Mouse (Mus musculus) forebrain, embryonic 16.5 days (tissue): ENCODE data around the gene Nt5c2. TPM values are rescaled to one million over a fixed set of nuclear protein-coding genes. Genes with fewer than 3 reads are reported as not detected.

Source experiments
- ATAC-seq: fragments of 200-750 bp; cut with Nextera tagmentation; 2 replicates; pipeline ENCODE4 v1.8.0; 2017; ENCODE audit warnings: mild to moderate bottlenecking, moderate library complexity
- H3K27ac ChIP-seq: fragments of 300-500 bp; sonication (generic); 2 replicates; pipeline ENCODE4 v1.5.1; 2014; ENCODE audit warnings: low read length, control low read depth
- H3K27me3 ChIP-seq: fragments of 300-500 bp; sonication (generic); replicated peaks from 2 replicates; pipeline ENCODE4 v1.6.1; 2014; ENCODE audit warnings: low read length; ENCODE audit not compliant: control insufficient read depth, insufficient read depth
- H3K36me3 ChIP-seq: fragments of 300-500 bp; sonication (generic); 2 replicates; pipeline ENCODE4 v1.6.1; 2014; ENCODE audit not compliant: control insufficient read depth, insufficient read depth
- H3K4me1 ChIP-seq: fragments of 300-500 bp; sonication (generic); replicated peaks from 2 replicates; pipeline ENCODE4 v1.6.1; 2014; ENCODE audit warnings: low read length; ENCODE audit not compliant: control insufficient read depth, insufficient read depth
- H3K4me2 ChIP-seq: fragments of 300-500 bp; sonication (generic); 2 replicates; pipeline ENCODE4 v1.6.1; 2014; ENCODE audit warnings: mild to moderate bottlenecking, low read length, control low read depth
- H3K4me3 ChIP-seq: fragments of 300-500 bp; sonication (generic); replicated peaks from 2 replicates; pipeline ENCODE4 v1.5.1; 2014; ENCODE audit warnings: mild to moderate bottlenecking, low read length, control low read depth
- H3K9ac ChIP-seq: fragments of 300-500 bp; sonication (generic); replicated peaks from 2 replicates; pipeline ENCODE4 v1.6.1; 2014; ENCODE audit warnings: low read depth, low read length, control low read depth
- H3K9me3 ChIP-seq: fragments of 300-500 bp; sonication (generic); 2 replicates; pipeline ENCODE4 v1.6.1; 2016; ENCODE audit warnings: low read length; ENCODE audit not compliant: control insufficient read depth
- WGBS: fragments of 180-500 bp; shearing (Covaris S2); extraction: QIAGEN DNeasy Blood & Tissue Kit; methylation state at CpG from one replicate; pipeline ENCODE4 v1.1.7; 2014; 5-methylcytosine and 5-hydroxymethylcytosine counted together
- polyA plus RNA-seq: library from polyadenylated mRNA; unstranded; fragments of >200 nt; fragmentation: Nextera tagmentation; extraction: Ambion mirVana; gene quantifications from 2 replicates; pipeline ENCODE4 v1.2.1, GENCODE M21; 2015

The Nt5c2 gene
- polyA plus RNA-seq, 1 experiment from 2014 or later: 81.4 TPM

DNA sequence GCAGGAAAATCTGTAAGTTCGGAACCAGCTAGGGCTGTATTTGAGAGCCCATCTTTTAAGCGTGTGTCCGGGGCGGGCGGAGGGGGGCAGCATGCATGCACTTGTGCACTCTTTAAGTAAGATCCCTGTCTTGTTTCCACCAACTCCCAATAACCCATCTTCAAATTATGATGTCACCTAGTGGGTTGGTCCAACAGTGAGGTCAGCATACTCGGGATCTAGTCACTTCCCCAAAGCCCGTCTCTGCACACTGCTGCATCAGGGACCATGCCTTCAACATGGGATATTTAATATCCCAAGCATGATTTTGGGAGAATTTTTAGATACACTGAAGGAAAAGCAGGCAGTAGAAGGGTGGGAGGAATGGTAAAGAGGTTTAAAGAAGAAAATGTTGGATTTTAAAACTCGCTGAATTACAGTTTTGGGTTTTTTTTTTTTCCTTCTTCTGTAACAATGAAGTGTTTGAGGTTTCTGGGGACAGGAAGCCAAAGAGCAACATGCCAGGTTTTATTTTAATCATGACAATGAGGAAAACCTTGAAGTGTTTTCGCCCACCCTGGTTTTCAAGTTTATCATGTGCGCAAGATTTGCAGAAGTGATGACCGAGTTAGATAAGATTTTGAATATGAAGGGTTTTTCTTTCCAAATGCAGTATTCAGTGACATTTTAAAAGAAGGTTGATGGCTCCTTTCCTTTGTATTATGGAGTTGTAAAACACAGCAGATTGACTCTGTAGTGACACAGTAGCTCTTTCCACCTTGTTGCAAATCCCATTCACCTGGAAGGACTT lies 177.5 kb downstream of the Nt5c2 start:
- no peaks in the 10 kb centered on the region for H3K36me3 ChIP-seq
- ATAC-seq: no peak
- no peak overlapping the region for H3K27ac ChIP-seq
- H3K4me2 ChIP-seq: no peak overlapping the region
- no peak overlapping the region for H3K4me3 ChIP-seq
- H3K4me1 ChIP-seq: no peaks in the 10 kb centered on the region
- WGBS: 93% methylated on average over 11 of the region's 11 CpGs
- H3K9me3 ChIP-seq: no peaks in the 10 kb centered on the region
- H3K27me3 ChIP-seq: no peaks in the 10 kb centered on the region
- no peak overlapping the region for H3K9ac ChIP-seq

DNA sequence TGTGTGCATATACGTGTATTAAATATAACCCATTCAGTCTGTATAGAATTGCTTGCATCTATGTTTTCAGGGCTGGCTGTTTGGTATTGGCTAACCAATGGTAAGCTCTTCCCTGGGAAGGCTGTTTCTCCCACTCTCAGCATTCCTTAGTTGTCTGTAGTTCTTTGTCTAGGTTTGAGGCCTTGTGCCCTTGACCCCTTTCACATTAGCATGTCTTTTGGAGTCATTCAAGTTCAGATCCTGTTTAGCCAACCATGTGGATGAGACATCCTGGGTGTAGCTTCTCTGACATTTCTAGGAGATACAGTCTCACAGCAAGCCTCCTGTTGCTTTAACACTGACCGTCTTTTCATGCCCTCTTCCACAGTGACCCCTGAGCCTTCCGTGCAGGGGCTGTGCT lies 178.9 kb downstream of the Nt5c2 start:
- Histone ChIP-seq H3K4me1 (no peaks in the 10 kb centered on the region), H3K27me3 (no peaks in the 10 kb centered on the region), H3K9ac (no peak overlapping the region), H3K27ac (no peak overlapping the region), H3K36me3 (no peaks in the 10 kb centered on the region), H3K9me3 (no peaks in the 10 kb centered on the region), H3K4me2 (no peak overlapping the region), H3K4me3 (no peak overlapping the region)
- ATAC-seq: no peak
- WGBS: 79% methylated on average over 3 of the region's 3 CpGs

DNA sequence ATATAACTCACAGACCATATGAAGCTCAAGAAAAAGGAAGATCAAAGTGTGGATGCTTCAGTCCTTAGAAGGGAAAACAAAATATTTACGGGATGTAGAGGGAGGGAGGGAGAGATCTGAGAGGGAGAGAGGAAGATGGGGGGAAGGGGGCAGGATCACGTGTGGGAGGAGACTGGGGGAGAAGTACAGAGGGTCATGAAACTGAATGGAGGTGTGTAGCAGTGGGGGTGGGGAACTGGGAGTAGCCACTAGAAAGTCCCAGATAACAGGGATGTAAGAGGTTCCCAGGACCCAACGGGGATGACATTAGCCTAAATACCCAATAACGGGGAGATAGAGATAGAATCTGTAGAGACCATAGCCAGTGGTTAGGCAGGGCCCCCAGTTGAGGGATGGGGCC lies 179.6 kb downstream of the Nt5c2 start:
- Histone ChIP-seq H3K36me3 (no peaks in the 10 kb centered on the region), H3K9me3 (no peaks in the 10 kb centered on the region), H3K4me2 (no peak overlapping the region), H3K27ac (no peak overlapping the region), H3K9ac (no peak overlapping the region), H3K27me3 (no peaks in the 10 kb centered on the region), H3K4me3 (no peak overlapping the region), H3K4me1 (no peaks in the 10 kb centered on the region)
- 82% methylated on average over 4 of the region's 4 CpGs for WGBS
- ATAC-seq: no peak

- Histone ChIP-seq H3K27ac (no peak overlapping the region), H3K9me3 (no peaks in the 10 kb centered on the region), H3K4me3 (no peak overlapping the region), H3K4me2 (no peak overlapping the region), H3K4me1 (no peaks in the 10 kb centered on the region), H3K36me3 (no peaks in the 10 kb centered on the region), H3K9ac (no peak overlapping the region), H3K27me3 (no peaks in the 10 kb centered on the region)
- 92% methylated on average over 5 of the region's 5 CpGs for WGBS
- ATAC-seq: no peak
Measured at GRCm38 (mm10) chr19:46834301-46834700, 180.7 kb downstream of the Nt5c2 start.

Other genes starting within 250 kb of the Nt5c2 start
- 272 and 295 TPM in 2 replicates for gene Ina, start 455 bp downstream of the Nt5c2 start, polyA plus RNA-seq
- gene Pcgf6, start 35.8 kb upstream of the Nt5c2 start, polyA plus RNA-seq: 28.9 and 32.3 TPM in 2 replicates
- gene Taf5, start 52.6 kb upstream of the Nt5c2 start, polyA plus RNA-seq: 5.8 and 6.0 TPM in 2 replicates
- 1,159 and 1,247 TPM in 2 replicates for gene Usmg5, start 75.5 kb upstream of the Nt5c2 start, polyA plus RNA-seq
- gene Pdcd11, start 75.6 kb upstream of the Nt5c2 start, polyA plus RNA-seq: 7.5 and 8.1 TPM in 2 replicates
- 0.84 and 1.4 TPM in 2 replicates for gene Calhm2, start 123.1 kb upstream of the Nt5c2 start, polyA plus RNA-seq
- gene Calhm1, start 129.1 kb upstream of the Nt5c2 start, polyA plus RNA-seq: not detected in 2 replicates
- gene Calhm3, start 142.6 kb upstream of the Nt5c2 start, polyA plus RNA-seq: not detected in 2 replicates
- gene Neurl1a, start 163.7 kb upstream of the Nt5c2 start, polyA plus RNA-seq: 7.2 and 11.0 TPM in 2 replicates